Mouse (Mus musculus) gastrocnemius, adult 8-10 months (tissue): ENCODE data around the gene Ptms. TPM values are rescaled to one million over a fixed set of nuclear protein-coding genes. Genes with fewer than 3 reads are reported as not detected.

Experiments
- DNase-seq, 2 experiments: peaks; one replicate each; pipeline ENCODE4 v3.0.0; 2022; ENCODE audit warnings: low spot score in 2 of 2
- total RNA-seq, 4 experiments: library from RNA; stranded (reverse); gene quantifications; 2 replicates each; pipeline ENCODE4 v1.2.4; 2022

The Ptms gene
- total RNA-seq, 4 experiments from 2014 or later: 64.6 to 83.2 (median 76.8) TPM

DNA sequence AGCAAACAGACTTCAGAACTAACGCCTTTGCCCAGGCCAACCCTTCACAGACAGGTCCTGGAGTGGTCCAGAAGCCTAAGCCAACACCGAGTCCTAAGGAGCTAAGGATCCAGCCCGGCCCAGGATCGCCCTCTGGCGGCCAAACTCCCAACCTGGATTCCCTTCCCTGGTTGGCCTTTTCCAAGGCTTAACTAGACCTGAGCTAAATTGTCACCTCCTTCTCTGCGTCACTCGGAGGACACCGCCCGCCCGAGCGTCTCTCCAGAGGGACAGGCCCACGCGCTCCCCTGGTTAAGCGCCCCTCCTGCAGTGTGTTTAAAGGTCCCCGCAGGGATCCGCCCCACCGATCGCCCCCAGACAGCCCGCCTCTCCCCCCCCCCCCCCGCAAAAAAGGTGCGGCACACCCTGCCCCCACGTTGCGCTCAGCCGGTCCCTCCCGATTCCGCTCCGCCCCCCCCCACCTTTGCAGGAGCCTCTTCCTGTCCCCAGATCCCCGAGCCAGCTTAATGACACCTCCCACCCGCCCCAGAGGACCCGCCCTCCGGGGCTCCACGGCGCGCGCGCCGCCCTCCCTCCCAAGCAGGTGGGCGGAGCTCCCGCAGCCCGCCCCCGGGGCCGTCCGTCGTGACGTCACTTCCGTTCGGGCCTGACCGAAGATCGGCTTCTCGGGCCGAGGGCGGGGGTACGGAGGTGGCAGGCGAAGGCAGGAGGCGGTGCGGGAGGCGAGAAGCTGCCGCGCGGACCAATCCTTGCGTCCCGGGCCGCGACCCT, 11.0 kb upstream of the Ptms start, which contains the start of gene Mlf2:
Mlf2 (plus strand) TSS at position 633 of the 771 bp plus-strand sequence.
- DNase-seq: peak; percentile 99

DNA sequence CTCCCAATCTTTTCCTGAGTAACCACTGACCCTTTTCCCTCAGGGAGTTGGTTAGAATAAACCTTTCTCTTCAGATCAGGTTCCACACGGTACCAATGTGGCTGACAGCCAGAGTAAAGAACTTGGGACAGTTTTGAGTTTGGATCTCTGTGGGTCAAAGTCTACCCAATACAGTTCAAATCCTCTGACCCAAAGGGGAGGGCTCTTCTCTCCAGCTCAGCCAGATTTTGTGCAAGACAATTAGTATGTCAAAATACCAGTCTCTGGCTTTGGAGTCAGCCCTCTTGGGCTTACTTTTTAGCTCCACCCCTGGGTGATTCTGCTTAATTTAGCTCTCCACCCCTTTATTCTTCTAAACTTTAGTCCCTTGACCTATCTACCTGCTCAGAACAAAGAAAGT, 10.3 kb upstream of the Ptms start:
- DNase-seq: no peak

DNA sequence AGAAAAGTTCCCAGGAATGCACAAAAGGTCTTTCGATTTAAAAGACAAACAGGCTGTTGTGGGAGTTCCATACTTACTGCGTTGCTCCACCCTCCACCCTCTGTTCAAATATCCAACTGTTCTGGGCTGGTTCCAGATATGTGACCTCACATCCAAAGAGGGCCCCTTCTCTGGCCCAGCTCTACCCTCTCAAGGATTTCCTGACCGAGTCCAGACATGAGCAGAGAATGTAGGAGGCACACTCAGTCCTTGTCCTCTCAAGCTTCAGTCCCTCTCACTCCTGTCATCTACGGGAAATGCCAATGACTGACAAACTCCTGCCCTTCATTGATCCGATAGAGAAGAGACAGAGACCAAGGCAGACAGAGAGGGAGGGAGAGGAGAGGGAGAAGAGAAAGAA, 6.0 kb upstream of the Ptms start:
- DNase-seq: no peak

DNA sequence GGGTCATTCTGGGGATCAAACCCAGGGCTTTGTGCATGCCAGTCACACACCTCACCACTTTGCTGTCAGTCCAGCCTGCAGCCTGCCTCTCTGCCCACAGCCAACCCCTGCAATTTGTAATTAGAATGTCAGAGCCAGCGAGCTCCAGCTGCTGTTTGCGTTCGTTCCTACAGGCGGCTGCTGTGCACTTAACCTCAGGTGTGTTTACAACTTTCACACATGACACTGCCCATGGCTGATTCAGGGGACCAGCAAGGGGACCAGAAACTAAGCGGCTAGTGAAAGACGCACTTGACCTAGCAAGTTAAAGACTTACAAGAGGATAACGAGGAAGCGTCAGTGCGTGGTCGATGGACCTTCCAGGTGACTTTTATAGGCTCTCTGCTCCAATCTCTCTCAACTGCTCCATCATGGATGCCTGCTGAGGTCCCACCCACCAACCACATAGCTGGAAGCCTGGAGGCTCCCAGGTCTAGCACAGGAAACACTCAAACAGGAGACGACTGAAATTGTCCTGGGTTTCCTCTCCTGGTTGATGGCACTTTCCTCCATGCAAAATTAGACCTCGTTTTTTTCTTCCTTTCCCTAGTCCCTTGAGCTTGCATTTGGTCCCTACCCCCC, 5.4 kb upstream of the Ptms start:
- DNase-seq: no peak

DNA sequence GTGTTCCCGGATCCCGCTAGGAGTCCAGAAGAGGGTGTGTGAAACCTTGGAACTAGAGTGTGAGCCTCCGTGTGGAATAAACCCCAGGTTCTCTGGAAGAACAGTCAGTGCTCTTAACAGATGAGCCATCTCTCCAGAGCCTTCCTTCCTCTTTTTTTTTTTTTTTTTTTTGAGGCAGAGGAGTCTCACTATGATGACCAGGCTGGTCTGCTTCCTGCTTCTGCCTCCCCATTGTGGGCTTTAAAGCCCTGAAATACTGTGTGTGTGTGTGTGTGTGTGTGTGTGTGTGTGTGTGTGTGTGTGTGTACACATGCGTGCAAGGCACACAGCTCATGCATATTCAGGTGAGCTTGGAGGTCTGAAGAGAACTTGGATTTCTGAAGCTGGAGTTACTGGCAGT, 1.6 kb upstream of the Ptms start:
- DNase-seq: no peak

DNA sequence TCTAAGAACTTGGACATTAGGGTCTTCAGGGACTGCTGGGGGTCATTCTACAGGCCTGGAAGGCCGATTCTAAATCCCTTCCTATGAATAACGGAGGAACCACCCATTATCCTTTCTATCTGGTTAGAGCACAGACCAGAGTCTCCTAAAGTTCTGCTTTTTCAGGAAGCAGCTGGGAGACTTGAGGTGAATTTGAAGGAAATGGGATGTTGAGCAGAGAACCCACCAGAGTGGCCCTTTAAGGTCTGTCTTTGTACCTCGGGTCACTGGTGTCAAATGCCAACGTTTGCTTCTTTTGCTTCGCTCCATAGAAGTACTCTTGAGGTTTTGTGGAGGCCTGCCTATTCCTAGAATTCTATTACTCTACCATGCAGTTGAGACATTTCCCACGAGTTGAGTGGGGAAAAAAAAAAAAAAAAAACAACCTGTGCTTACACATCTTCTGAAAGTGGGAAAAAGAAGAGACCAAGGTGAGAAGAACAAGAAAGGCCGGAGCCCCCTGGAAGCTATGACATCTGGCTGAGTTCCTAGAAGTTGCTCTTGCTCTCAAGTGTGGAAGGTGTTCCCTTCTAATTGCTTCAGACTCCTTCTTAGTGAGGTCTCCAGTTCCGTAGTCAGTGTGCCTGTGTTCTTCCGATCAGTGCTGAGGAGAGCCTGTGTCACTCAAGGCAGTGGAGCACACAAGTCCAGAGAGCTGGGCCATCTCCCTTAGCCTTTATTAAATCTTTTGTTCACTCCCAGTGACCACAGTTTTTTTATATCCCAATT, 599 bp upstream of the Ptms start:
- no peak for DNase-seq

DNA sequence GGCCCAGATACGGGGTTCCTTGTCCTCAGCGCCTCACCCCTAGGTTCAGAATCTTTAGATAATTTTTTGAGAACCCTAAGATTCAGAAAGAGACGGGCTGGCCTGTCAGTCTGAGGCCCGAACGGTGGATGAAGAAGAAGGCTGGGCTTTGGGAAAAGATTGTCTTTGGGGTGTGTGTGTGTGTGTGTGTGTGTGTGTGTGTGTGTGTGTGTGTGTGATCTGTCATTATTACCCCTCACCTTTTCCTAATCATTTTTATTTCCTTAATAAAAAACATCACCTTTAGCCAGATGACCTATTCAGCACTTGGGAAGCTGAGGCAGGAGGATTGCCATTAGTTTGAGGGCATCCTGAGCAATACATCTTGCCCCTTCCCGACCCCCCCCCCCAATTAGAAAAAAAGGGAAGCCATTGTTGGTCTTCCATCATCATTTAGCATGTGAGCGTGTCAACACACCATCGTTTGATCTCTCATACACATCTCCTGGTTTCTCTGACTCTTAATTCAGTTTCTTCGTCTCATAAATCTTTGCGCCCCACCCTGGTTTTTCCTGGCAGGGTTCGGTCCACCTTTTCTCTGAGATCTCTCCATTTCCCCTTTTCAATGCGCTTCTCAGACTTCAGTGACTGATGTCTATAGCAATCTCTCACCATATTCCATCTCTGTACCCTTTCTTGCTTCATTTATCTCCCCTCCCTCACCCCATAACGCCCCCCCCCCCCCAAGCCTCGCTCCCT, 844 bp downstream of the Ptms start:
- DNase-seq: no peak

DNA sequence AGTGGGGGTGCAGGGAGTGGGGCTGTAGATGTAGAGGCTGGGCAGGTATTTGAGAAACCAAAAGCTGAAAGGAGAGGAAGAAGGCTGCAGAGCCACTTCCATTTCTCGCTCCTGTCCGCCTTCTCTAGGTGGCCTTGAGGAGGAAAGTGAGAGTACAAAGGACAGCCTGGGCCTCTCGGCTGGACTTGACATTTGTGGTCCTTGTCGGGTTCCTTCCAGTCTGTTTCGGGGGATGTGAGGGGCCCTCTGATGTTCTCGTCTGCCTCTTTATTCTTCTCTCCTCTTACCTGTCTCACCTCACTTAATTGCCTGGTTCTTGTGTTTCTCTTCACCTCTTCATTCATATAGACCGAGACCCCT, 1.6 kb downstream of the Ptms start:
- no peak for DNase-seq

DNA sequence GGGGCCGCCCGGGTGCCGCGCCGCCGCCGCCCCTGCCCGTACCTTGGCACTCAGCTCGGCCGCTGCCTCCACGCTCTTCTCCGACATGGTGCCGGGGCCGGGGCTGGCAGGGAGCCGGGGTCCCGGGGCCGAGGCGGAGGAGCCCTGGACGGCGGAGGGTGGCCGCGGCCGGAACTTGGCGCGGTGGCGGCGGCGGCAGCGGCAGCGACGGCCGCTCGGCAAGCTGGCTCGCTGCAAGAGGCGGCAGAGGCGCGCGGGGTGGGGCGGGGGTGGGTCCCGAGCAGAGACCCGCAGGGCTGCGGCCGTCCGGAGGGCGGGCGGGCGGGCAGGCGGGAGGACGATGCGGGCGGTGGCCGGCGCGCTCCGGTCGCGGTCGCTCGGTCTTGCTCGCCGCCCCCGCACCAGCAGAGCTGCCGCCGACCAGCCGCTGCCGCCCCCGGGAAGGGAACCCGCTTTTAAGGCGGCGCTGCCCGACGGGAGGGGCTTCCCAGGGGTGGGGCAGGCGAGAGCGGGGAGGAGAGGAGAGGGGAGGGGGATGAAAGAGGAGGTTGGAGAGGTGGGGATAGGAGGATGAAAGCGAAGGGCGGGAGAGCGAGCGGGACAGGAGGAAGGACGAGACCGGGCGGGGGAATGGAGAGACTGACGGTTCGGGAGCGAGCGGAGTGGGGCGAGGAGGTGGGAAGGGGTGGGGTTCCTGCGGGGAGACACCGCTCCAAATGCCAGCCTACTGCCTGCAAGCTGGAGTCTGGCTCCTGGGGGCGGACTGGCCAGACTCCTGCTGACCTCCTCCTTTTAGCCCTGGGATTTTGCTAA, 2.2 kb downstream of the Ptms start:
- peak; percentile 69 to 79 for DNase-seq

DNA sequence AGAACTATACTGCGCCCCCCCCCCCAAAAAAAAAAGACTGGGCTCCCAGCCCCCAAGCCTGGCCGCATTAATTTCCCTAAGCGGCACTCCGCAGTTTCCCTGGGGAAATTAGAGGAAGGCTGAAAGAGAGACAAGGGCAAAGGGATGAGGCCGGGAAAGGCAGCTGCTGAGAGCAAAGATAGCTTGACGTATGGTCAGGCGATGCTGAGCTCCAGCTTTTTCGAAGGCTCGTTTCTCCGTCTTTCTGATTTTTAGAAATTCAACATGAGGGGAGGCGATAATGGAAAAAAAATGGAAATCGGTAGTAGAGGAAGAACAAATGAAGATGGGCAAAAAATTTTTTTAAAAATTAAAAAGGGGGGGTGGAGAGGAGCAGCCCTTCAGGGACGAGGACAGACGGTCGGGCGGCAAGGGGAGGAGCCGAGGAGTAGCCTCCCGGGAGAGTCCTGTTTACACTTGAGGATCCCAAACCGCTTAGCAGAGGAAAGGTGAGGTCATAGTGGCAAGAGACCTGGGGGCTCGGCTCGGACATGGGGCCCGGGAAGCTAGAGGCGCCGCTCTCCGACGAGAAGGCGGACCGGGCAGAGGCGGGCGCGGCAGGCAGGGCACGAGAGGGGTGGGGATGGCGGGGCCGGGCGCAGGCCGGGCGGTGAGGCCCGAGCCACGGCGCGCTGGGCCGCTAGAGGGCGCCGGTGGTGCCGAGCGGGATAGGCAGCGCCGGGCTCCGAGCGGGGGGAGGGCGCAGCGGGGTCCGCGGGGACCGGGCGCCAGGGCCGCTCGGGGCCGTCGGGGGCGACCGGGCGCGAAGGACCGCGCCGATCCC, 3.0 kb downstream of the Ptms start:
- peak; percentile 88 for DNase-seq

DNA sequence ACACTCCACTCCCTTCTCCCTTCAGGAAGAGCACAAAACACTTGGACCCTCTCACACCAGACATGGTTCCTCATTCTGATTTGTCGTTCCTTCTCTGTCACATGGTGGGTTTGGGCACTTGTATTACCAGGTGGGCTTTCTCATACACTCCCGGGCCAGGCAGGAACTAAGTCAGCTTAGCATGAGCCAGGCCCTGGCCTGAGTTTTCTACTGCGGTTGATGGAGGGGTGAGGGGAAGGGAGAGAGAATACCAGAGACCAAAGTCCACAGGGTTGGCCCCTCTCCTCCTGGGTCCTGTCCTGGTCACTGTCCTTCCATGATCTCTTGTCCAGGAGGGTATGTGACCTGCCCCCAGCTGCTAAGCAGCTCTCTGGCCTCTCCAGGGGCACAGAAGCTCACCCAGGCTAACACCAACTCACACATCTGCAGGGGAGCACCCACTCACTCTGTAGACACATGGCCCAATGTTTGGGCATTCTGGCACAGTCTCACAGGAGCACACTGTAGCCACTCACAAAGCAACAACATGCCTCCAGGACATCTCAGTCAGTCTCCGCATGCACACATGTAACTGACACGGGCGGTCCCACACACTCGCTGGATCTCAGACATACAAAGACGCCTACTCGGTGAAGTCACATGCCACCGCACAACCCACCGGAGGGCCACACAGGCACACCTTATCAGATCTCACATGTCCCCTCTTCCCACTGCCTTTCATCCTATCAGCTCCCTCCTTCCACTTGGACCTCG, 3.8 kb downstream of the Ptms start:
- DNase-seq: no peak

DNA sequence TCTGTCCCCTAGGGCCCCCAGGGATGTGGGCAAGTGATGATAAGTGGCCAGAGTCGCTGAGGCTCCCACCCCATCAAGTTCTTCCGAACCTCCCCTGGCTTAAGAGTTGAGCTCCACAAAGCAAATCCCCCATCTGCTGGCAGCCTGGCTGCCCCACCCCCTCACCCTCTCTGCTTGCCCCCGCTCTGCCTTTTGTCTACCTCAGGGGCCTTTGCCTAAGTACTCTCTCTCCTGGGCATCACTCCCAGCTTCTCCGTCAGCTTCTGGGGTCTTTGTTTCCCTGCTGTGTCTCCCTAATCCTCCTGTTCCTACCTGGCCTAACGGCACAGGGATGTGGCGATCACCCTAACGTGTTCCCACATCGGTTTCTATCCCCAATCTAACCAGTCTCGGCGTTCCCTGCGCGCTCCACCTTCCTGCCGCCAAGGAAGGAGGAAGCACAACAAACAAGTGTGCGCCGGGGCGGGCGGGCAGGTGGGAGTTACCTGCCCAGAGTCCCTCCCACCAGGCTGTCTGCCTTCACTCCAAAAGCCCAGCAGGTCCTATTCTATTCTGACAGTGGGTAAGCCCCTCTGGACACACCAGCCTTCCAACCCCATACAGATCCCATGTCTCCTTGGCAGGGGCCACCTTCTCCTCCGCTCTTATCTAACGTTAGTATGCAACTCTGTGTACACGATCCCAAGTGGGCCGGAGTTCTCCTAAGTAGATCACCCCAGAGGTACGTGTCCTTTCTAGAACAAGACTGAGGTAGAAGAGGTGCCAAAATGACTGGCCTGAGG, 4.6 kb downstream of the Ptms start:
- no peak for DNase-seq

DNA sequence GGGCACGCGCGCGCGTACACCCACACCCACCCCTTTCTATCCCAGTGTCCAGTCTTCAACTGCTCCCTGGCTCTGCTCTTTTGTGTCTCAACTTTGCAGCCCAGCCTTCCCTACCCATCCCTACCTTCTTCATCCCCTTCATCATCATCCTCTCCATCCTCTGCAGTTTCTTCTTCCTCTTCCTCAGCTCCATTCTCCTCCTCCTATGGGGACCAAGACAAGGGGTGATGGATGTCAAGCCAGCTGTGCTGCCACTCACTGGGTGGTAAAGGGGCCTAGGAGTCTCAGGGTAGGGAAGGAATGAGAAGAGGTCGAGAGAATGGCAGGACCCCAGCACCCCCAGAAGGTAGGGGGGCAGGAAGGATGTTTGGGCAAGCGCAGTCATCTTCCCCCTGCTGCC, 5.4 kb downstream of the Ptms start:
- DNase-seq: no peak

DNA sequence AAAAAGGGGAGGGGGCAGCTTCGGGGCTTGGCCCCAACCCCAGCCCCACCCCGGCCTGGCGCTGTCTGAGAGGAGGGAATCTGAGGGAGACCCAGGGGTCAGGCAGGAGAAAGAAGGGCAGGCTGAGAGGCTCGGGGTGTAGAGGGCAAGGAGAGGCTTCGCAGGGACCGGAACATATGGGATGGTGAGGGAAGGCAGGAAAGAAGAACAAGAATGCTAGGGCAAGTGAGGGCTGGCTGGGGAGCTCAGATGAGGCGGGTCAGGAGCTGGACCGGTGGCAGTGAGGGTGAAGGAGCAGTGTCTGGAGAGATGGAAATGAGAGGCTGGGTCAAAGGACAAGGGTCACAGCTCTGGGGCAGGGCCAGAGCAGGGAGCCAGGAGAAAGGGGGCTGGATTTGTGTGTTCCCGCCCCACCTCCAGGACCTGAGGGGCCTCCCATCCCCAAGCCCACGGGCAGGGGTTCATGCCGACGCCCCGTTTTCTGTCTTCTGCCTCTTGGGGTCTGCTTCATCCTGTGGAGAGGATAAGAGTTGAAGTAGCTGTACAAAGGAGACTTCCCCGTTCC, 6.1 kb downstream of the Ptms start:
- DNase-seq: no peak

DNA sequence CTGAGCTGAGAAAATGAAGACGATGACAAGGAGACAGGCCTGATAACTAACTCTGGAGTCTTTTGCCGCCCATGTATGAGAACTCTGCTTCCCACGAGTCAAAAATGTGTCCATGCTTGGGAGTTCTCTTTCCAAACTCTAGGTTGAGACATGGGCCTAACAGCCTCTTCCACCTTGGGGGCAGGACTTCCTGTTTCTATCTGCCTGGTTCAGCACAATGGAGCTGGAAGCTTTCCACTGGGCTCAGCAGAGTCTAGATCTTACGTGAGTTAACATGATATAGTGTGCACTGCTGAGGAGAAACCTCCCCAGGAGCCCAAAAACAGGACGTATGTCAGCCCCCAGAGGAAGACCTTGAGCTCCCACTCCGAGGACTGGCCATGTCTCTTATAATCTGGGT, 6.7 kb downstream of the Ptms start:
- DNase-seq: no peak

DNA sequence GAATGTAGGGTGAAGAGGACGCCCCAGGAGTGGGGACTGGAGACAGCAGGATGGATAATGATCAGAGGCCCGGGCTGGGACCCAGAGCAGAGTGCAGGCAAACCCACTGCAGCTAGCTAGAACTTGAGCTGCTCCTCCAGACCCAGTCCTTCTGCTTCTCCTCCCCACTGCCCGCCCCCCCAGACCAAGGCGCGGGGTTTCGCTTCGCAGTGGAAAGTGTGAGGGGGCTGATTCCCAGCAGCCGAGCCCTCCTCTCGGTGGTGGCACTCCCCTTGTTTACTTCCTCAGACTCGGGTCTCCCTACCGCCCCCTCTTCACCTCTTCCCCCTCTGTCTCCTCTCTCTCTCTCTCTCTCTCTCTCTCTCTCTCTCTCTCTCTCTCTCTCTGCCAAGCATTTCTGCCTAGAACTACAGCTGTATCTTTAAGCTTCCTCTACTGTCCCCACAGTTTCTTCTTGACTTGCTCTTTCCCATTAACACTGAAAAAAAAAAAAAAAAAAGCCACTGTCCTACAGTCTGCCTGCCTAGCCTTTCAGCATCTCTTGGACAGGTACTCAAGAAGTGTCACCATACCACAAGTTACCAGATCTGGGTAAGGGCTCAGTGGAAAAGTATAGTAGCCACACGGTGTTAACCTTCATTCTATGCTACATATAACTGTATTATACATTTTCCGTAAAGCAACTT, 8.2 kb downstream of the Ptms start, which contains the start of gene Lag3:
Lag3 (minus strand) TSS at position 173 of the 686 bp plus-strand sequence.
- no peak for DNase-seq

DNA sequence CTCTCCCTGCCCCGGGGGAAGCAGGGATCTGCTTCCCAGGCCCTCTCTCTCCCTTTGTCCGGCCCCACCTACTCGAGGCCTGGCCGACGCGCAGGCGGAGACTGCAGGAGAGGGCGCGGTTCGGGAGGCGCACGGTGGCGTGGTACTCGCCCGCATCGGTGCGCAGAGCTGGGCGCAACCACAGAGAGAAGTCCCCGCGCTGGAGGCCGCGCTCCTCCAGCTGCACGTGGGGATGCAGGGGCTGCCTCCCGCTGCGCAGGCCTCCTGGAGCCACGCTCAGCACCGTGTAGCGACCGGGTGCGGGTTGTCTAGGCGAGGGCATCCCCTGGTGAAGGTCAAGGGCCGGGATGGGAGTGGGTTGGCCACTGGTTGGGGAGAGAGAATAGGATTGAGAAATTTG, 9.9 kb downstream of the Ptms start:
- DNase-seq: no peak
